Mouse (Mus musculus) frontal cortex, postnatal 36 days (tissue): ENCODE measurements around the gene Smim13.
A peak's percentile ranks its signal among the peaks of the same experiment; 100 is the strongest.

Source experiments
- DNase-seq, 2 experiments: peaks; one replicate each; pipeline ENCODE4 v3.0.0; 2022; ENCODE audit warnings: low spot score in 2 of 2

Smim13 gene

GRCm38 (mm10) chr13:41286285-41286684 is 36.6 kb downstream of the Smim13 start:
- no peak for DNase-seq

DNA sequence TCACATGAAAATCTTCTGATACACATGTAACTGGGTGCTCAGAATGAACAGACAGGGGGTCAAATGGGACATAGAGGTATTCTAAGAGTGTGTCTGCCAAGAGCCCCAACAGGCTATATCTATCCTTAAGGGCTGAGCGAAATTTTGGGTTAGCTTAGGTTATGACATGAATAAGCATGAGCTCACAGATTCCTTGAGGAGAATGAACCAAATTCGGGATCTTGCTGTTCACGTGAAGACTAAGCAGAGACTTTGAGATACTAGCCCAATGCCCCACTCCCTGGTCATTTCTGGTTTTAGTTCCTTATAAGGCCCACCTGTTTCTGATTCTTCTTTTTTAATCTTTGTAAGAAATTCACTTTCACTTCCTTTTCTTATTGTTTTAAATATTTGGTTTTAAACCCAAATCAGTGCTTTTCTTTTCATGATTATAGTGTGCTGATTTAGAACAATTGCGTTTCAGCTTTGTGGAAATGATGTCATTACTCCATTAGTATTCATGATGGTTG is 41.9 kb downstream of the Smim13 start:
- DNase-seq = no peak

DNA sequence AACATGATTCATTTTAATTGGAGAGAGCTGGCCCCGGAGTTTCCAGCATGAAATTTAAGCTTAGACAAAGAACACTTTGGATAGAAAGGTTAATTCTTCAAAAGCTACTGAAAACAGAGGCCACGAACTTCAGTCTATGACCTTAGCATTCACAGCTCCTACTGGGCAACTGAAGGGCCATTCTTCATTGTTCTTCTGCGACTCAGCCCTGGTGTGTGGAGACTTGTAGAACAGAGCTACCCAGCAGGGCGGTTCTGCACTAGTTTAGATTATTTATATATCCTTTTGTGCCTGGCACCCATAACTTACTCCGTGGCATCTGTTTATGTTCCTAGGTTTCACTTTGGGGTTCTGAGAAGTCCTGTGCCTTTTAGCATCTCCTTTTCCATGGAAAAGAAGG is 44.0 kb downstream of the Smim13 start:
- no peak for DNase-seq

DNA sequence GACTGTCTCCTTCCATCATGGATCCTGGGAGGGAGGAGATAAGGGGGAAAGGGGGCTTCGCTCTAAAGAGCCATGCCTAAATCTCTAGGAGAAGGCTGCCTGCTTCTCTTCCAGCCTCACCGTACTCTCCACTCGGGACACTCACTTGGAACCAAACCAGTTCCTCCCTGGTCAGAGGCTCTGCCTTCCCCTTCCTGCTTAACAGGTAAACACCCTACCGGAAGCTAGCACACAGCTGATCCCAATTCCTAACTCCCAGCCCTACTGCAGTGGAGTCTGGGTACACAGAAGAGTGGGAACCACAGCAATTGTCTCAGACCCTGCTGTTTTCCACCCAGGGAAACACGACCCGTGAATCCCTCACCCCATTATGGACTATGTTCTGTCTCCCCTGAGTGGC is 46.2 kb downstream of the Smim13 start:
- DNase-seq = no peak

GRCm38 (mm10) chr13:41296396-41296795 is 46.8 kb downstream of the Smim13 start:
- DNase-seq = no peak

- DNase-seq = no peak
These were observed 48.9 kb downstream of the Smim13 start for GRCm38 (mm10) chr13:41298533-41298932.

DNA sequence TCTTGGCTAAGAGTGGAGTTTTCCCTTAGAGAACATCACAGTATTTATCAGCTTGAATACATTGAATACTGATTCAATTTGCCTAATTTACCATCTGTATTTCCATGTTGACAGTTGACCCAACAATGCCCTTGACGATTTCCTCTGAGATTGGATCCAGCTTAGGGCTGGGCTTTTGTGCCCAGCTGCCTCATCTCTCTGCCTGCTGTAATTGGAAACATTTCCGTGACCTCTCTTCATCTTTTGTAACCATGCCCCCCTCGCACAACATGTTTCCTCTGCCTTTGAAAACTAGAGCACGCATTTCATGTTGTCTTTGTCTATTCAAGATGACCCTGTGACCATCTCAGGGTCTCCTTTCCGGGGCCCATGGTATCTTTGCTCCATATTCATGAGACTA is 49.4 kb downstream of the Smim13 start:
- DNase-seq = no peak

DNA sequence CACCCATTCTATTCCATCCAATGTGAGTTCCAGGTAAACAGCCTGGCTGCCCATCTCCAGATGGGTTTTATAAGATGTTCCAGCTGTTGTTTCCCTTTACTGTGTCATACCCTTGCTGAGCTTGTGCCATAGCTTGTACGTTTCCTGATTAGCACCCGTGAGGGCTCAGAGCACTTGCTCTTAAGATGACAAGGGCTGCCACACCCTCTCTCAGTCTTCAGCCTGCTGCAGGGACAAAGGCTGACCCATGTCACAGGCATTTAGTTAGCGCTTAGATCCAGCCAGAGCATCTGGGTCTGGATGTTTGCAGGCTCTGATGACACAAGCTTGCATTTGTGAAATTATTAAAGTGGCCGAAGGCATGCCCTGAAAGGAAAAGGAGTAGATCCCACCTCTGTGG is 50.4 kb downstream of the Smim13 start:
- no peak for DNase-seq

- DNase-seq = peak; percentile 68 to 78
These were observed 53.1 kb downstream of the Smim13 start for GRCm38 (mm10) chr13:41302716-41303115.

DNA sequence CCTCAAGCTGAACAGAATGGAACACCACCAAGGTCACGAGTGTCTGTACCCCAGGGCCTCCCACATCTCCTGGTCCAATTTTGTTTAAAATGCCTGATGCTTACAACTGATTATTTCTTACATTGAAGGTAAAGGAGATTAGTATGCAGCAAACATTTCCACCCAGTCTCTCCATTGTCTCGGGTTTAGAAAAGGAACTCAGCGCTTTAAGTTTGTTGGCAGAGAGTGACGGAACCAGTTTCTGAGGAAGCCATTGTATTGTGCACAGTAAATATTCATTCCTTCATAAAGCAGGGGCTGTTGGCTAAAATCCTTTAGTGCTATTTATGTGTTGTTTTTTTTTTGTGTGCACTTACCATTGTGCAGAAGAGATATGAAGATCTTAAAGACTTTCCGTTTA is 71.1 kb downstream of the Smim13 start:
- no peak for DNase-seq

GRCm38 (mm10) chr13:41321433-41321832 is 71.8 kb downstream of the Smim13 start:
- no peak for DNase-seq

- DNase-seq = no peak
These were observed 75.0 kb downstream of the Smim13 start for GRCm38 (mm10) chr13:41324631-41325030.

DNA sequence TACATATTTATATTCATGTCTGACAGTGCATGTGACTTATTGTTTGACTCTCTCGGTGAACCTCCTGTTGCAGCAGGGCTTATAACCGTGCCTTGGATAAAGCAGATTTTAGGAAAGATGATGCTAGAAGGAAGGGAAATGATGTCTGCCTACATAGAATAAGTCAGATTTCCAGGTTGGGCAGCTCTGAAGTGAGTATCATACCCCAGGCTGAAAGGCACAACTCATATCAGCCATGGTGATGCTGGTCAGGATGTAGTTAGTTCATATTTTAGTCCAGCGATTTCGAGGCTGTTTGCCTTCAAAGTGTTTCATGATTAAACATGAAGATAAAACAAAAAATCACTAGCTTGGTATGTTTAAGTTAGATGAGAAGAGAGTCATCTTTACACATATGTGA is 75.7 kb downstream of the Smim13 start:
- DNase-seq = no peak

- no peak for DNase-seq
These were observed 76.5 kb downstream of the Smim13 start for GRCm38 (mm10) chr13:41326134-41326533.
